In genomic region chr8:70467907-70468306, GRCm38 (mm10) we compare ENCODE assay signal across 20 mouse cellular contexts. TPM values are rescaled to one million over a fixed set of nuclear protein-coding genes. Genes with fewer than 3 reads are reported as not detected.
DNase-seq lines count a peak whose midpoint lies in the region; ATAC-seq and TF ChIP-seq lines count a peak whose summit lies in the region.
"Had no signal": no experiment of that assay in that cellular context is flagged by ENCODE, and none has a peak within 500 bp of the region (broad histone marks: within the 10 kb centered on the region; RNA-seq: fewer than 3 reads in every experiment).

No protein-coding gene starts in this region.

- 64% methylated on average over 1 of the region's 1 CpGs for WGBS in embryonic facial prominence, embryonic 13.5 days
- WGBS in embryonic facial prominence, embryonic 10.5 days, result 80% methylated on average over 1 of the region's 1 CpGs
- 41% methylated on average over 1 of the region's 1 CpGs for WGBS in heart, embryonic 10.5 days
- 47% methylated on average over 1 of the region's 1 CpGs for WGBS in kidney, postnatal 0 days
- 35% methylated on average over 1 of the region's 1 CpGs for WGBS in liver, postnatal 0 days (ENCODE audit: insufficient replicate concordance)
- 65% methylated on average over 1 of the region's 1 CpGs for WGBS in liver, embryonic 11.5 days

- no peak overlapping the region for H3K27ac ChIP-seq in embryonic facial prominence, embryonic 13.5 days
- H3K27ac ChIP-seq in embryonic facial prominence, embryonic 10.5 days (replicated peaks), result no peak overlapping the region
- peak overlapping the region; percentile 23; the same call in 1 of the 2 replicates for H3K27ac ChIP-seq in heart, embryonic 10.5 days
- H3K27ac ChIP-seq in kidney, postnatal 0 days, result no peak overlapping the region
- peak overlapping the region; percentile 56 for H3K27ac ChIP-seq in liver, postnatal 0 days (ENCODE audit: low read depth)
- H3K27ac ChIP-seq in liver, embryonic 11.5 days (ENCODE audit: low read depth, low read length), result no peak overlapping the region
- H3K27ac ChIP-seq: forebrain, embryonic 15.5 days; heart, embryonic 15.5 days; hindbrain, embryonic 15.5 days had no signal

- intact Hi-C loops in heart, postnatal 14 days (cut with DNase I), result loop anchor here (5.0 kb wide), 1 partner anchor 34 kb away; no protein-coding TSS in a partner anchor

- peaks cover 29% of the 10 kb centered on the region for H3K36me3 ChIP-seq in embryonic facial prominence, embryonic 13.5 days
- H3K36me3 ChIP-seq in embryonic facial prominence, embryonic 10.5 days (replicated peaks), result peaks cover 34% of the 10 kb centered on the region
- peaks cover 11% of the 10 kb centered on the region; the same call in 1 of the 2 replicates for H3K36me3 ChIP-seq in heart, embryonic 10.5 days
- 0 out of 2 replicates have a peak, but pooled peaks cover 2% of the 10 kb centered on the region for H3K36me3 ChIP-seq in kidney, postnatal 0 days (ENCODE audit: insufficient read depth, low read length)
- H3K36me3 ChIP-seq in liver, postnatal 0 days (replicated peaks; ENCODE audit: insufficient read depth, low read length), result no peaks in the 10 kb centered on the region
- H3K36me3 ChIP-seq in liver, embryonic 11.5 days (ENCODE audit: control insufficient read depth, insufficient read depth, low read length), result no peaks in the 10 kb centered on the region; the same call in 1 of the 2 replicates
- H3K36me3 ChIP-seq: forebrain, embryonic 15.5 days; heart, embryonic 15.5 days; hindbrain, embryonic 15.5 days had no signal

- no peak for TF ChIP-seq EP300 in liver, postnatal 0 days (IDR thresholded peaks at IDR 0.05; ENCODE audit: low read depth)

- H3K4me1 ChIP-seq in embryonic facial prominence, embryonic 13.5 days, result peaks cover 21% of the 10 kb centered on the region
- H3K4me1 ChIP-seq in embryonic facial prominence, embryonic 10.5 days, result peaks cover 47% of the 10 kb centered on the region
- H3K4me1 ChIP-seq in heart, embryonic 10.5 days, result peaks cover 57% of the 10 kb centered on the region
- peaks cover 8% of the 10 kb centered on the region; the same call in 1 of the 2 replicates for H3K4me1 ChIP-seq in kidney, postnatal 0 days (replicated peaks; ENCODE audit: insufficient read depth, low read length)
- H3K4me1 ChIP-seq in liver, postnatal 0 days (ENCODE audit: insufficient read depth), result peaks cover 29% of the 10 kb centered on the region
- H3K4me1 ChIP-seq in liver, embryonic 11.5 days (replicated peaks; ENCODE audit: control insufficient read depth, insufficient read depth, low read length), result peaks cover 27% of the 10 kb centered on the region

- H3K4me2 ChIP-seq in embryonic facial prominence, embryonic 13.5 days, result no peak overlapping the region
- no peak overlapping the region for H3K4me2 ChIP-seq in kidney, postnatal 0 days (ENCODE audit: low read length)
- no peak overlapping the region for H3K4me2 ChIP-seq in liver, postnatal 0 days (ENCODE audit: low read depth, low read length)
- H3K4me2 ChIP-seq in liver, embryonic 11.5 days, result no peak overlapping the region
- H3K4me2 ChIP-seq: forebrain, embryonic 15.5 days; hindbrain, embryonic 15.5 days had no signal

- TF ChIP-seq CTCF in kidney, postnatal 0 days (IDR thresholded peaks at IDR 0.05; ENCODE audit: low read depth), result no peak
- no peak for TF ChIP-seq CTCF in liver, postnatal 0 days (IDR thresholded peaks at IDR 0.05; ENCODE audit: low read depth)

- no peaks in the 10 kb centered on the region for H3K27me3 ChIP-seq in embryonic facial prominence, embryonic 13.5 days
- H3K27me3 ChIP-seq in embryonic facial prominence, embryonic 10.5 days (replicated peaks; ENCODE audit: low read depth, poor library complexity, severe bottlenecking), result no peaks in the 10 kb centered on the region
- H3K27me3 ChIP-seq in heart, embryonic 10.5 days (ENCODE audit: insufficient read depth, poor library complexity, severe bottlenecking), result no peaks in the 10 kb centered on the region
- no peaks in the 10 kb centered on the region for H3K27me3 ChIP-seq in kidney, postnatal 0 days (ENCODE audit: insufficient read depth, low read length)
- H3K27me3 ChIP-seq in liver, postnatal 0 days (ENCODE audit: insufficient read depth, low read length), result no peaks in the 10 kb centered on the region
- no peaks in the 10 kb centered on the region for H3K27me3 ChIP-seq in liver, embryonic 11.5 days (replicated peaks; ENCODE audit: control insufficient read depth, insufficient read depth, low read length)
- H3K27me3 ChIP-seq: forebrain, embryonic 15.5 days; heart, embryonic 15.5 days; hindbrain, embryonic 15.5 days had no signal

- ATAC-seq in embryonic facial prominence, embryonic 13.5 days (ENCODE audit: insufficient number of reproducible peaks, insufficient read depth, low FRiP score, low TSS enrichment, low read depth), result no peak
- 0 out of 2 replicates have a peak, but pooled peaks have one; percentile 27 for ATAC-seq in kidney, postnatal 0 days (replicated peaks; ENCODE audit: low FRiP score, low read depth)
- ATAC-seq in liver, postnatal 0 days, result peak; percentile 11; the same call in 1 of the 2 replicates
- ATAC-seq in liver, embryonic 11.5 days (replicated peaks; ENCODE audit: low FRiP score), result no peak
- ATAC-seq: CD4-positive, CD25-positive, alpha-beta regulatory T cell, adult 4 months; forebrain, embryonic 15.5 days had no signal

- H3K9ac ChIP-seq in embryonic facial prominence, embryonic 13.5 days, result peak overlapping the region; percentile 36; the same call in 1 of the 2 replicates
- no peak overlapping the region for H3K9ac ChIP-seq in kidney, postnatal 0 days (ENCODE audit: low read depth, low read length)
- H3K9ac ChIP-seq in liver, postnatal 0 days (replicated peaks), result no peak overlapping the region
- H3K9ac ChIP-seq in liver, embryonic 11.5 days (ENCODE audit: low read depth, low read length), result no peak overlapping the region
- H3K9ac ChIP-seq: forebrain, embryonic 15.5 days; heart, embryonic 15.5 days; hindbrain, embryonic 15.5 days had no signal

- H3K4me3 ChIP-seq in embryonic facial prominence, embryonic 13.5 days, result no peak overlapping the region
- no peak overlapping the region for H3K4me3 ChIP-seq in embryonic facial prominence, embryonic 10.5 days
- no peak overlapping the region for H3K4me3 ChIP-seq in heart, embryonic 10.5 days
- H3K4me3 ChIP-seq in kidney, postnatal 0 days (replicated peaks; ENCODE audit: low read depth, low read length), result no peak overlapping the region
- no peak overlapping the region for H3K4me3 ChIP-seq in liver, postnatal 0 days (ENCODE audit: low read depth, low read length)
- no peak overlapping the region for H3K4me3 ChIP-seq in liver, embryonic 11.5 days (ENCODE audit: low read depth, low read length)
- H3K4me3 ChIP-seq: forebrain, embryonic 15.5 days; heart, embryonic 15.5 days; hindbrain, embryonic 15.5 days had no signal

- DNase-seq in embryonic facial prominence, embryonic 10.5 days (ENCODE audit: low spot score), result no peak
- DNase-seq in heart, embryonic 10.5 days (ENCODE audit: low spot score), result no peak
- DNase-seq in heart, postnatal 14 days, result no peak
- DNase-seq in kidney, postnatal 0 days (ENCODE audit: low spot score), result no peak
- no peak for DNase-seq in kidney, adult 8-10 months
- DNase-seq in liver, postnatal 0 days, result no peak
- DNase-seq in liver, embryonic 11.5 days (ENCODE audit: low spot score), result no peak
- DNase-seq: adrenal gland, adult 8-10 months; adrenal gland, postnatal 36 days; B cell, adult 2 months; cerebellum, adult 2 months; cerebellum, postnatal 10 days; gastrocnemius, postnatal 10 days had no signal

- no peaks in the 10 kb centered on the region for H3K9me3 ChIP-seq in embryonic facial prominence, embryonic 13.5 days
- H3K9me3 ChIP-seq in embryonic facial prominence, embryonic 10.5 days, result no peaks in the 10 kb centered on the region
- no peaks in the 10 kb centered on the region for H3K9me3 ChIP-seq in heart, embryonic 10.5 days
- H3K9me3 ChIP-seq in kidney, postnatal 0 days (replicated peaks; ENCODE audit: low read length), result no peaks in the 10 kb centered on the region
- no peaks in the 10 kb centered on the region for H3K9me3 ChIP-seq in liver, postnatal 0 days (ENCODE audit: low read length)
- H3K9me3 ChIP-seq in liver, embryonic 11.5 days (ENCODE audit: control insufficient read depth, low read length), result no peaks in the 10 kb centered on the region
- H3K9me3 ChIP-seq: forebrain, embryonic 15.5 days; G1E; heart, embryonic 15.5 days; hindbrain, embryonic 15.5 days had no signal

RNA-seq across cellular contexts. Expression of gene Klhl26, which starts 8.9 kb away (rescaled TPM):
- 28.2 and 30.8 TPM in 2 replicates for polyA plus RNA-seq in embryonic facial prominence, embryonic 13.5 days (2015; fragmentation: Nextera tagmentation; extraction: Ambion mirVana)
- 22.4 and 24.1 TPM in 2 replicates for polyA plus RNA-seq in embryonic facial prominence, embryonic 10.5 days (2016; fragmentation: Nextera tagmentation; extraction: Ambion mirVana)
- 15.6 and 15.7 TPM in 2 replicates for polyA plus RNA-seq in heart, embryonic 10.5 days (2016; fragmentation: Nextera tagmentation; extraction: Ambion mirVana)
- 1 to 10 TPM; 5.5 to 6.9 TPM for total RNA-seq in heart, postnatal 14 days (2021)
- polyA plus RNA-seq in kidney, postnatal 0 days (2015; fragmentation: Nextera tagmentation; extraction: Ambion mirVana), result 19.1 and 19.5 TPM in 2 replicates
- polyA plus RNA-seq in liver, postnatal 0 days (2015; fragmentation: Nextera tagmentation; extraction: Ambion mirVana), result 4.2 and 5.4 TPM in 2 replicates
- 13.0 and 16.8 TPM in 2 replicates for polyA plus RNA-seq in liver, embryonic 11.5 days (2014; fragmentation: Nextera tagmentation; extraction: Ambion mirVana)

RNA-seq across cellular contexts. Expression of gene Tmem59l, which starts 19.3 kb away (rescaled TPM):
- 32.3 and 34.8 TPM in 2 replicates for polyA plus RNA-seq in embryonic facial prominence, embryonic 13.5 days (2015; fragmentation: Nextera tagmentation; extraction: Ambion mirVana)
- 28.3 and 29.4 TPM in 2 replicates for polyA plus RNA-seq in embryonic facial prominence, embryonic 10.5 days (2016; fragmentation: Nextera tagmentation; extraction: Ambion mirVana)
- 1.2 and 3.6 TPM in 2 replicates for polyA plus RNA-seq in heart, embryonic 10.5 days (2016; fragmentation: Nextera tagmentation; extraction: Ambion mirVana)
- not detected for total RNA-seq in heart, postnatal 14 days (2021)
- 3.0 and 3.5 TPM in 2 replicates for polyA plus RNA-seq in kidney, postnatal 0 days (2015; fragmentation: Nextera tagmentation; extraction: Ambion mirVana)
- not detected in 2 replicates for polyA plus RNA-seq in liver, postnatal 0 days (2015; fragmentation: Nextera tagmentation; extraction: Ambion mirVana)
- polyA plus RNA-seq in liver, embryonic 11.5 days (2014; fragmentation: Nextera tagmentation; extraction: Ambion mirVana), result 0.87 and 1.1 TPM in 2 replicates
- total RNA-seq: G1E; heart, postnatal 25 days had no signal
- polyA plus RNA-seq: CD4-positive, CD25-positive, alpha-beta regulatory T cell, adult 4 months had no signal

RNA-seq across cellular contexts. Expression of gene Crlf1, which starts 25.1 kb away (rescaled TPM):
- polyA plus RNA-seq in embryonic facial prominence, embryonic 13.5 days (2015; fragmentation: Nextera tagmentation; extraction: Ambion mirVana), result 152 and 159 TPM in 2 replicates
- 103 and 116 TPM in 2 replicates for polyA plus RNA-seq in embryonic facial prominence, embryonic 10.5 days (2016; fragmentation: Nextera tagmentation; extraction: Ambion mirVana)
- polyA plus RNA-seq in heart, embryonic 10.5 days (2016; fragmentation: Nextera tagmentation; extraction: Ambion mirVana), result 1.8 and 3.2 TPM in 2 replicates
- under 1 TPM; 0.22 to 0.29 TPM for total RNA-seq in heart, postnatal 14 days (2021)
- polyA plus RNA-seq in kidney, postnatal 0 days (2015; fragmentation: Nextera tagmentation; extraction: Ambion mirVana), result 31.3 and 33.7 TPM in 2 replicates
- polyA plus RNA-seq in liver, postnatal 0 days (2015; fragmentation: Nextera tagmentation; extraction: Ambion mirVana), result 0.07 and 0.38 TPM in 2 replicates
- polyA plus RNA-seq in liver, embryonic 11.5 days (2014; fragmentation: Nextera tagmentation; extraction: Ambion mirVana), result 3.8 and 5.4 TPM in 2 replicates
- total RNA-seq: G1E had no signal
- polyA plus RNA-seq: CD4-positive, CD25-positive, alpha-beta regulatory T cell, adult 4 months; G1E had no signal

RNA-seq across cellular contexts. Expression of gene Crtc1, which starts 28.5 kb away (rescaled TPM):
- 26.6 and 28.1 TPM in 2 replicates for polyA plus RNA-seq in embryonic facial prominence, embryonic 13.5 days (2015; fragmentation: Nextera tagmentation; extraction: Ambion mirVana)
- polyA plus RNA-seq in embryonic facial prominence, embryonic 10.5 days (2016; fragmentation: Nextera tagmentation; extraction: Ambion mirVana), result 17.3 and 20.6 TPM in 2 replicates
- 13.0 and 15.8 TPM in 2 replicates for polyA plus RNA-seq in heart, embryonic 10.5 days (2016; fragmentation: Nextera tagmentation; extraction: Ambion mirVana)
- total RNA-seq in heart, postnatal 14 days (2021), result 1 to 10 TPM; 7.7 to 9.5 TPM
- polyA plus RNA-seq in kidney, postnatal 0 days (2015; fragmentation: Nextera tagmentation; extraction: Ambion mirVana), result 13.6 and 14.6 TPM in 2 replicates
- 2.6 and 2.7 TPM in 2 replicates for polyA plus RNA-seq in liver, postnatal 0 days (2015; fragmentation: Nextera tagmentation; extraction: Ambion mirVana)
- polyA plus RNA-seq in liver, embryonic 11.5 days (2014; fragmentation: Nextera tagmentation; extraction: Ambion mirVana), result 11.3 and 13.1 TPM in 2 replicates

RNA-seq across cellular contexts. Expression of gene Rex1bd, which starts 38.6 kb away (rescaled TPM):
- polyA plus RNA-seq in embryonic facial prominence, embryonic 13.5 days (2015; fragmentation: Nextera tagmentation; extraction: Ambion mirVana), result 169 and 178 TPM in 2 replicates
- polyA plus RNA-seq in embryonic facial prominence, embryonic 10.5 days (2016; fragmentation: Nextera tagmentation; extraction: Ambion mirVana), result 118 and 138 TPM in 2 replicates
- polyA plus RNA-seq in heart, embryonic 10.5 days (2016; fragmentation: Nextera tagmentation; extraction: Ambion mirVana), result 127 and 128 TPM in 2 replicates
- 100 to 1,000 TPM; 105 TPM for total RNA-seq in heart, postnatal 14 days (2021)
- polyA plus RNA-seq in kidney, postnatal 0 days (2015; fragmentation: Nextera tagmentation; extraction: Ambion mirVana), result 140 TPM in 2 replicates
- polyA plus RNA-seq in liver, postnatal 0 days (2015; fragmentation: Nextera tagmentation; extraction: Ambion mirVana), result 49.3 and 52.3 TPM in 2 replicates
- 113 and 120 TPM in 2 replicates for polyA plus RNA-seq in liver, embryonic 11.5 days (2014; fragmentation: Nextera tagmentation; extraction: Ambion mirVana)

Comparison
In these comparisons a context has a peak if more than half of its experiments do, and no peak if none do; other contexts are left out.
1. ATAC-seq: peak in kidney, postnatal 0 days (single experiment) and liver, postnatal 0 days (single experiment); none in embryonic facial prominence, embryonic 13.5 days (single experiment) and liver, embryonic 11.5 days (single experiment).
2. H3K27ac ChIP-seq: peak in heart, embryonic 10.5 days (single experiment) and liver, postnatal 0 days (single experiment); none in embryonic facial prominence, embryonic 13.5 days (single experiment), embryonic facial prominence, embryonic 10.5 days (single experiment), kidney, postnatal 0 days (single experiment) and liver, embryonic 11.5 days (single experiment).